22 mouse cellular contexts compared by ENCODE assay signal in genomic region chr11:53418048-53418447, GRCm38 (mm10). TPM values are rescaled to one million over a fixed set of nuclear protein-coding genes. Genes with fewer than 3 reads are reported as not detected.
"Had no signal": no experiment of that assay in that cellular context is flagged by ENCODE, and none has a peak within 500 bp of the region (broad histone marks: within the 10 kb centered on the region; RNA-seq: fewer than 3 reads in every experiment).

No protein-coding gene starts in this region.

- H3K9ac ChIP-seq: limb, embryonic 12.5 days; limb, embryonic 15.5 days; lung, embryonic 15.5 days; midbrain, embryonic 13.5 days; stomach, embryonic 15.5 days had no signal

- H3K4me1 ChIP-seq: limb, embryonic 12.5 days; limb, embryonic 15.5 days; lung, embryonic 15.5 days; midbrain, embryonic 10.5 days; midbrain, embryonic 13.5 days; stomach, embryonic 15.5 days had no signal

- H3K4me2 ChIP-seq: limb, embryonic 12.5 days; limb, embryonic 15.5 days; lung, embryonic 15.5 days; midbrain, embryonic 13.5 days; stomach, embryonic 15.5 days had no signal

- H3K27ac ChIP-seq: hindbrain, postnatal 0 days; limb, embryonic 12.5 days; limb, embryonic 15.5 days; lung, embryonic 15.5 days; midbrain, embryonic 10.5 days; midbrain, embryonic 13.5 days; stomach, embryonic 15.5 days had no signal

- H3K4me3 ChIP-seq: limb, embryonic 12.5 days; limb, embryonic 15.5 days; lung, embryonic 15.5 days; megakaryocyte, embryonic 14.5 days; midbrain, embryonic 10.5 days; midbrain, embryonic 13.5 days; stomach, embryonic 15.5 days had no signal

- H3K9me3 ChIP-seq: limb, embryonic 12.5 days; limb, embryonic 15.5 days; lung, embryonic 15.5 days; megakaryocyte, embryonic 14.5 days; midbrain, embryonic 10.5 days; midbrain, embryonic 13.5 days; stomach, embryonic 15.5 days had no signal

- ATAC-seq: hindbrain, postnatal 0 days; midbrain, embryonic 13.5 days had no signal

- DNase-seq: kidney, adult 8-10 months; kidney, postnatal 14 days; kidney, postnatal 4 days; left cerebral cortex, postnatal 4 days; lung, adult 18-20 months; lung, postnatal 10 days; lung, postnatal 36 days; thymus, adult 18-20 months; thymus, postnatal 36 days had no signal

- H3K27me3 ChIP-seq: limb, embryonic 12.5 days; limb, embryonic 15.5 days; lung, embryonic 15.5 days; megakaryocyte, embryonic 14.5 days; midbrain, embryonic 13.5 days; stomach, embryonic 15.5 days had no signal

RNA-seq across cellular contexts. Expression of gene Leap2, which starts 4.9 kb away (rescaled TPM):
- polyA plus RNA-seq: hindbrain, postnatal 0 days; intestine, embryonic 14.5 days; limb, embryonic 15.5 days; lung, embryonic 15.5 days; midbrain, embryonic 10.5 days; midbrain, embryonic 13.5 days; midbrain, postnatal 0 days; neural tube, embryonic 11.5 days; neural tube, embryonic 14.5 days had no signal

RNA-seq across cellular contexts. Expression of gene Gm10447, which starts 38.9 kb away (rescaled TPM):
- polyA plus RNA-seq: hindbrain, postnatal 0 days; intestine, embryonic 14.5 days; kidney, embryonic 16.5 days; lung, embryonic 15.5 days; midbrain, embryonic 10.5 days; midbrain, embryonic 13.5 days; neural tube, embryonic 11.5 days; neural tube, embryonic 14.5 days had no signal
